Mouse (Mus musculus): ENCODE results near the gene Itgad. TPM values are rescaled to one million over a fixed set of nuclear protein-coding genes. Genes with fewer than 3 reads are reported as not detected.

Gene Itgad
- 0.63 and 0.69 TPM in 2 replicates for polyA plus RNA-seq (2015; fragmentation: Nextera tagmentation; extraction: Ambion mirVana)

GRCm38 (mm10) chr7:128154076-128154475 is at the start of gene Itgad:
Itgad (plus strand) TSS chr7:128154376.
- Histone ChIP-seq H3K4me3 (ENCODE audit: low read length) (peak within 1 kb of the TSS; percentile 5), H3K27me3 (ENCODE audit: control insufficient read depth, insufficient read depth, low read length) (no peaks in the 10 kb centered on the region), H3K36me3 (ENCODE audit: control insufficient read depth, insufficient read depth) (no peaks in the 10 kb centered on the region), H3K27ac (ENCODE audit: low read length) (no peak within 1 kb of the TSS), H3K9ac (ENCODE audit: low read length) (no peak within 1 kb of the TSS), H3K4me2 (ENCODE audit: low read depth, low read length) (peak within 1 kb of the TSS; percentile 50), H3K9me3 (replicated peaks; ENCODE audit: control insufficient read depth, low read length) (no peaks in the 10 kb centered on the region), H3K4me1 (ENCODE audit: control insufficient read depth, insufficient read depth, low read length) (peaks cover 2% of the 10 kb centered on the region; the same call in 1 of the 2 replicates)
- ATAC-seq (replicated peaks; ENCODE audit: extremely low read depth, insufficient read depth, low FRiP score) = no peak
- WGBS = 90% methylated on average over 21 of the region's 21 CpGs

GRCm38 (mm10) chr7:128105246-128105645 is 48.9 kb upstream of the Itgad start:
- H3K9me3 ChIP-seq (replicated peaks; ENCODE audit: control insufficient read depth, low read length) = no peaks in the 10 kb centered on the region
- no peak overlapping the region for H3K9ac ChIP-seq (ENCODE audit: low read length)
- H3K27ac ChIP-seq (ENCODE audit: low read length) = no peak overlapping the region
- no peak for ATAC-seq (replicated peaks; ENCODE audit: extremely low read depth, insufficient read depth, low FRiP score)
- no peaks in the 10 kb centered on the region for H3K27me3 ChIP-seq (ENCODE audit: control insufficient read depth, insufficient read depth, low read length)
- no peaks in the 10 kb centered on the region for H3K4me1 ChIP-seq (ENCODE audit: control insufficient read depth, insufficient read depth, low read length)
- H3K4me3 ChIP-seq (ENCODE audit: low read length) = no peak overlapping the region
- H3K4me2 ChIP-seq (ENCODE audit: low read depth, low read length) = no peak overlapping the region
- WGBS = 38% methylated on average over 4 of the region's 4 CpGs
- H3K36me3 ChIP-seq (ENCODE audit: control insufficient read depth, insufficient read depth) = no peaks in the 10 kb centered on the region

- no peaks in the 10 kb centered on the region for H3K9me3 ChIP-seq (replicated peaks; ENCODE audit: control insufficient read depth, low read length)
- no peaks in the 10 kb centered on the region for H3K4me1 ChIP-seq (ENCODE audit: control insufficient read depth, insufficient read depth, low read length)
- H3K27me3 ChIP-seq (ENCODE audit: control insufficient read depth, insufficient read depth, low read length) = no peaks in the 10 kb centered on the region; the same call in 1 of the 2 replicates
- no peak overlapping the region for H3K4me2 ChIP-seq (ENCODE audit: low read depth, low read length)
- 88% methylated on average over 7 of the region's 7 CpGs for WGBS
- H3K4me3 ChIP-seq (ENCODE audit: low read length) = no peak overlapping the region
- H3K27ac ChIP-seq (ENCODE audit: low read length) = no peak overlapping the region
- ATAC-seq (replicated peaks; ENCODE audit: extremely low read depth, insufficient read depth, low FRiP score) = no peak
- no peaks in the 10 kb centered on the region for H3K36me3 ChIP-seq (ENCODE audit: control insufficient read depth, insufficient read depth)
- H3K9ac ChIP-seq (ENCODE audit: low read length) = no peak overlapping the region
These were observed 46.7 kb upstream of the Itgad start for GRCm38 (mm10) chr7:128107462-128107861.

- no peaks in the 10 kb centered on the region; the same call in 1 of the 2 replicates for H3K27me3 ChIP-seq (ENCODE audit: control insufficient read depth, insufficient read depth, low read length)
- no peaks in the 10 kb centered on the region for H3K4me1 ChIP-seq (ENCODE audit: control insufficient read depth, insufficient read depth, low read length)
- no peak for ATAC-seq (replicated peaks; ENCODE audit: extremely low read depth, insufficient read depth, low FRiP score)
- H3K36me3 ChIP-seq (ENCODE audit: control insufficient read depth, insufficient read depth) = no peaks in the 10 kb centered on the region
- H3K9me3 ChIP-seq (replicated peaks; ENCODE audit: control insufficient read depth, low read length) = no peaks in the 10 kb centered on the region
- H3K4me3 ChIP-seq (ENCODE audit: low read length) = no peak overlapping the region
- H3K4me2 ChIP-seq (ENCODE audit: low read depth, low read length) = no peak overlapping the region
- no peak overlapping the region for H3K27ac ChIP-seq (ENCODE audit: low read length)
- 59% methylated on average over 2 of the region's 2 CpGs for WGBS
- H3K9ac ChIP-seq (ENCODE audit: low read length) = no peak overlapping the region
These were observed 43.9 kb upstream of the Itgad start for GRCm38 (mm10) chr7:128110314-128110713.

- Histone ChIP-seq H3K4me1 (ENCODE audit: control insufficient read depth, insufficient read depth, low read length) (no peaks in the 10 kb centered on the region), H3K9me3 (replicated peaks; ENCODE audit: control insufficient read depth, low read length) (no peaks in the 10 kb centered on the region), H3K27ac (ENCODE audit: low read length) (no peak overlapping the region), H3K4me2 (ENCODE audit: low read depth, low read length) (no peak overlapping the region), H3K4me3 (ENCODE audit: low read length) (no peak overlapping the region), H3K9ac (ENCODE audit: low read length) (no peak overlapping the region), H3K27me3 (ENCODE audit: control insufficient read depth, insufficient read depth, low read length) (no peaks in the 10 kb centered on the region; the same call in 1 of the 2 replicates), H3K36me3 (ENCODE audit: control insufficient read depth, insufficient read depth) (no peaks in the 10 kb centered on the region)
- ATAC-seq (replicated peaks; ENCODE audit: extremely low read depth, insufficient read depth, low FRiP score) = no peak
- WGBS = 86% methylated on average over 11 of the region's 11 CpGs
These were observed 42.0 kb upstream of the Itgad start for GRCm38 (mm10) chr7:128112131-128112530.

GRCm38 (mm10) chr7:128114371-128115105 is 39.6 kb upstream of the Itgad start:
- Histone ChIP-seq H3K27me3 (ENCODE audit: control insufficient read depth, insufficient read depth, low read length) (no peaks in the 10 kb centered on the region; the same call in 1 of the 2 replicates), H3K4me3 (ENCODE audit: low read length) (no peak overlapping the region), H3K27ac (ENCODE audit: low read length) (no peak overlapping the region), H3K9me3 (replicated peaks; ENCODE audit: control insufficient read depth, low read length) (no peaks in the 10 kb centered on the region), H3K4me1 (ENCODE audit: control insufficient read depth, insufficient read depth, low read length) (no peaks in the 10 kb centered on the region), H3K9ac (ENCODE audit: low read length) (no peak overlapping the region), H3K36me3 (ENCODE audit: control insufficient read depth, insufficient read depth) (no peaks in the 10 kb centered on the region), H3K4me2 (ENCODE audit: low read depth, low read length) (no peak overlapping the region)
- 90% methylated on average over 11 of the region's 11 CpGs for WGBS
- no peak; the same call in 1 of the 2 replicates for ATAC-seq (replicated peaks; ENCODE audit: extremely low read depth, insufficient read depth, low FRiP score)

GRCm38 (mm10) chr7:128115211-128115958 is 38.8 kb upstream of the Itgad start:
- H3K9ac ChIP-seq (ENCODE audit: low read length) = no peak overlapping the region
- ATAC-seq (replicated peaks; ENCODE audit: extremely low read depth, insufficient read depth, low FRiP score) = no peak
- no peak overlapping the region for H3K4me3 ChIP-seq (ENCODE audit: low read length)
- no peaks in the 10 kb centered on the region for H3K9me3 ChIP-seq (replicated peaks; ENCODE audit: control insufficient read depth, low read length)
- no peaks in the 10 kb centered on the region for H3K36me3 ChIP-seq (ENCODE audit: control insufficient read depth, insufficient read depth)
- H3K4me2 ChIP-seq (ENCODE audit: low read depth, low read length) = no peak overlapping the region
- 66% methylated on average over 5 of the region's 5 CpGs for WGBS
- no peaks in the 10 kb centered on the region; the same call in 1 of the 2 replicates for H3K27me3 ChIP-seq (ENCODE audit: control insufficient read depth, insufficient read depth, low read length)
- H3K27ac ChIP-seq (ENCODE audit: low read length) = no peak overlapping the region
- no peaks in the 10 kb centered on the region for H3K4me1 ChIP-seq (ENCODE audit: control insufficient read depth, insufficient read depth, low read length)

GRCm38 (mm10) chr7:128116396-128116795 is 37.8 kb upstream of the Itgad start:
- no peak for ATAC-seq (replicated peaks; ENCODE audit: extremely low read depth, insufficient read depth, low FRiP score)
- no peak overlapping the region for H3K4me3 ChIP-seq (ENCODE audit: low read length)
- no peaks in the 10 kb centered on the region for H3K9me3 ChIP-seq (replicated peaks; ENCODE audit: control insufficient read depth, low read length)
- no peak overlapping the region for H3K27ac ChIP-seq (ENCODE audit: low read length)
- no peaks in the 10 kb centered on the region for H3K36me3 ChIP-seq (ENCODE audit: control insufficient read depth, insufficient read depth)
- H3K4me2 ChIP-seq (ENCODE audit: low read depth, low read length) = no peak overlapping the region
- 90% methylated on average over 5 of the region's 5 CpGs for WGBS
- H3K27me3 ChIP-seq (ENCODE audit: control insufficient read depth, insufficient read depth, low read length) = no peaks in the 10 kb centered on the region
- H3K4me1 ChIP-seq (ENCODE audit: control insufficient read depth, insufficient read depth, low read length) = no peaks in the 10 kb centered on the region
- no peak overlapping the region for H3K9ac ChIP-seq (ENCODE audit: low read length)
